Mouse (Mus musculus) MEL (cell line): ENCODE measurements around the gene Homer3. TPM values are rescaled to one million over a fixed set of nuclear protein-coding genes. Genes with fewer than 3 reads are reported as not detected.

Source experiments
- DNase-seq: peaks from one replicate; pipeline ENCODE4 v3.0.0; 2011; ENCODE audit warnings: low read depth, low spot score
- H3K27ac ChIP-seq: 2 replicates; pipeline ENCODE4 v1.5.1; 2012; ENCODE audit warnings: low read depth, mild to moderate bottlenecking, control low read depth, low read length, moderate library complexity; ENCODE audit not compliant: control insufficient read depth
- H3K27me3 ChIP-seq, 2 experiments: fragments of 150-350 bp in 1 of 2; sonication (generic) in 1 of 2; 2 replicates each; pipeline ENCODE4 v1.6.1; 2012; ENCODE audit warnings: low read length in 2 of 2, mild to moderate bottlenecking in 2 of 2, improper control_type of control experiment in 1 of 2, moderate library complexity in 1 of 2; ENCODE audit not compliant: insufficient read depth in 2 of 2, control insufficient read depth in 1 of 2
- H3K36me3 ChIP-seq, 2 experiments: 2 replicates each; pipeline ENCODE4 v1.6.1; 2012 to 2014; ENCODE audit warnings: low read length in 2 of 2, improper control_type of control experiment in 1 of 2, inconsistent platforms in 1 of 2, mild to moderate bottlenecking in 1 of 2; ENCODE audit not compliant: insufficient read depth in 2 of 2, control insufficient read depth in 1 of 2
- H3K4me1 ChIP-seq, 2 experiments: fragments of 150-350 bp in 1 of 2; sonication (generic) in 1 of 2; 2 replicates each; pipeline ENCODE4 v1.6.1; 2012; ENCODE audit warnings: low read length in 2 of 2, improper control_type of control experiment in 1 of 2, mild to moderate bottlenecking in 1 of 2; ENCODE audit not compliant: insufficient read depth in 2 of 2, control insufficient read depth in 1 of 2
- H3K4me3 ChIP-seq, 2 experiments: fragments of 150-350 bp in 1 of 2; sonication (generic) in 1 of 2; 2 replicates each; pipeline ENCODE4 v1.5.1; 2012; ENCODE audit warnings: low read depth in 2 of 2, low read length in 2 of 2, mild to moderate bottlenecking in 2 of 2, moderate library complexity in 2 of 2, control low read depth in 1 of 2, improper control_type of control experiment in 1 of 2; ENCODE audit not compliant: control insufficient read depth in 1 of 2, insufficient read depth in 1 of 2
- H3K79me2 ChIP-seq: 2 replicates; pipeline ENCODE4 v1.6.1; 2012; ENCODE audit warnings: mild to moderate bottlenecking, low read length, moderate library complexity; ENCODE audit not compliant: control insufficient read depth, poor library complexity, insufficient read depth
- H3K9ac ChIP-seq: 2 replicates; pipeline ENCODE4 v1.6.1; 2012; ENCODE audit warnings: low read depth, mild to moderate bottlenecking, control low read depth, low read length, moderate library complexity; ENCODE audit not compliant: control insufficient read depth, poor library complexity, severe bottlenecking
- H3K9me3 ChIP-seq: fragments of 150-350 bp; sonication (generic); replicated peaks from 2 replicates; pipeline ENCODE4 v1.6.1; 2012; ENCODE audit warnings: mild to moderate bottlenecking, low read length, improper control_type of control experiment, moderate library complexity; ENCODE audit not compliant: insufficient read depth
- CHD1 ChIP-seq: IDR thresholded peaks from 2 replicates; pipeline ENCODE4 v1.6.1; 2012; ENCODE audit warnings: low read depth, mild to moderate bottlenecking, inconsistent platforms, low read length, improper control_type of control experiment
- CHD2 ChIP-seq: IDR thresholded peaks from 2 replicates; pipeline ENCODE4 v1.6.1; 2011; ENCODE audit warnings: low read length, improper control_type of control experiment
- CTCF ChIP-seq, 3 experiments: IDR thresholded peaks in 2 of 3; conservative IDR thresholded peaks in 1 of 3; 2 replicates each; pipeline ENCODE4 v1.5.1; 2011 to 2012; ENCODE audit warnings: low read length in 3 of 3, low read depth in 2 of 3, mild to moderate bottlenecking in 2 of 3, improper control_type of control experiment in 1 of 3, inconsistent platforms in 1 of 3, mixed read lengths in 1 of 3, moderate library complexity in 1 of 3; ENCODE audit not compliant: control insufficient read depth in 1 of 3, insufficient read depth in 1 of 3, poor library complexity in 1 of 3, severe bottlenecking in 1 of 3
- E2F4 ChIP-seq: IDR thresholded peaks from 2 replicates; pipeline ENCODE4 v1.6.1; 2011; ENCODE audit warnings: low read depth, low read length, improper control_type of control experiment, borderline replicate concordance
- ELF1 ChIP-seq: IDR thresholded peaks from 2 replicates; pipeline ENCODE4 v1.6.1; 2014; ENCODE audit warnings: low read depth, mild to moderate bottlenecking, inconsistent platforms, low read length, improper control_type of control experiment, moderate library complexity
- EP300 ChIP-seq, 2 experiments: IDR thresholded peaks; 2 replicates each; pipeline ENCODE4 v1.6.1; 2011; ENCODE audit warnings: improper control_type of control experiment in 2 of 2, low read length in 2 of 2, low read depth in 1 of 2, mild to moderate bottlenecking in 1 of 2
- ETS1 ChIP-seq: IDR thresholded peaks from 2 replicates; pipeline ENCODE4 v1.6.1; 2012; ENCODE audit warnings: low read depth, mild to moderate bottlenecking, inconsistent platforms, low read length, improper control_type of control experiment, moderate library complexity
- GABPA ChIP-seq: IDR thresholded peaks from 2 replicates; pipeline ENCODE4 v1.6.1; 2012; ENCODE audit warnings: low read depth, mild to moderate bottlenecking, inconsistent platforms, low read length, improper control_type of control experiment, moderate library complexity
- GATA1 ChIP-seq: IDR thresholded peaks from 2 replicates; pipeline ENCODE4 v1.6.1; 2011; ENCODE audit warnings: low read depth, low read length, improper control_type of control experiment
- HCFC1 ChIP-seq: IDR thresholded peaks from 2 replicates; pipeline ENCODE4 v1.6.1; 2012; ENCODE audit warnings: low read depth, mild to moderate bottlenecking, inconsistent platforms, low read length, improper control_type of control experiment, moderate library complexity
- JUND ChIP-seq: IDR thresholded peaks from 2 replicates; pipeline ENCODE4 v1.6.1; 2011; ENCODE audit warnings: low read depth, mild to moderate bottlenecking, improper control_type of control experiment, low read length
- KAT2A ChIP-seq: conservative IDR thresholded peaks from 2 replicates; pipeline ENCODE4 v1.6.1; 2012; ENCODE audit warnings: low read depth, low read length, improper control_type of control experiment, inconsistent platforms
- MAX ChIP-seq: IDR thresholded peaks from 2 replicates; pipeline ENCODE4 v1.6.1; 2011; ENCODE audit warnings: low read length, improper control_type of control experiment
- MAZ ChIP-seq: IDR thresholded peaks from 2 replicates; pipeline ENCODE4 v1.6.1; 2012; ENCODE audit warnings: low read depth, mild to moderate bottlenecking, inconsistent platforms, low read length, improper control_type of control experiment
- MXI1 ChIP-seq: IDR thresholded peaks from 2 replicates; pipeline ENCODE4 v1.6.1; 2011; ENCODE audit warnings: mild to moderate bottlenecking, low read depth, low read length, improper control_type of control experiment
- MYC ChIP-seq: IDR thresholded peaks from 2 replicates; pipeline ENCODE4 v1.6.1; 2011; ENCODE audit warnings: low read depth, mild to moderate bottlenecking, low read length, improper control_type of control experiment, moderate library complexity
- POLR2A ChIP-seq, 2 experiments: IDR thresholded peaks; 2 replicates each; pipeline ENCODE4 v1.6.1; 2011 to 2012; ENCODE audit warnings: low read length in 2 of 2, mild to moderate bottlenecking in 2 of 2, control low read depth in 1 of 2, improper control_type of control experiment in 1 of 2, low read depth in 1 of 2, moderate library complexity in 1 of 2; ENCODE audit not compliant: control insufficient read depth in 1 of 2, insufficient read depth in 1 of 2, poor library complexity in 1 of 2
- POLR2AphosphoS2 ChIP-seq: IDR thresholded peaks from 2 replicates; pipeline ENCODE4 v1.6.1; 2011; ENCODE audit warnings: low read length, improper control_type of control experiment
- POLR2AphosphoS5 ChIP-seq: IDR thresholded peaks from 2 replicates; pipeline ENCODE4 v1.6.1; 2012; ENCODE audit warnings: low read depth, borderline replicate concordance, mild to moderate bottlenecking, inconsistent platforms, low read length, moderate library complexity, mixed read lengths
- RAD21 ChIP-seq: IDR thresholded peaks from 2 replicates; pipeline ENCODE4 v1.6.1; 2011; ENCODE audit warnings: mild to moderate bottlenecking, low read depth, low read length, improper control_type of control experiment
- RCOR1 ChIP-seq: IDR thresholded peaks from 2 replicates; pipeline ENCODE4 v1.6.1; 2012; ENCODE audit warnings: low read depth, mild to moderate bottlenecking, inconsistent platforms, low read length, improper control_type of control experiment
- SIN3A ChIP-seq: IDR thresholded peaks from 2 replicates; pipeline ENCODE4 v1.6.1; 2012; ENCODE audit warnings: low read length, improper control_type of control experiment, inconsistent platforms
- SMC3 ChIP-seq: IDR thresholded peaks from 2 replicates; pipeline ENCODE4 v1.6.1; 2011; ENCODE audit warnings: low read depth, low read length, improper control_type of control experiment
- TAL1 ChIP-seq: IDR thresholded peaks from 2 replicates; pipeline ENCODE4 v1.6.1; 2012; ENCODE audit warnings: mild to moderate bottlenecking, inconsistent platforms, low read length, moderate library complexity, mixed read lengths
- TBP ChIP-seq: IDR thresholded peaks from 2 replicates; pipeline ENCODE4 v1.8.0; 2011; ENCODE audit warnings: low read depth, low read length, improper control_type of control experiment
- TCF12 ChIP-seq: IDR thresholded peaks from 2 replicates; pipeline ENCODE4 v1.6.1; 2014; ENCODE audit warnings: low read depth, mild to moderate bottlenecking, inconsistent platforms, low read length, improper control_type of control experiment, moderate library complexity
- UBTF ChIP-seq: IDR thresholded peaks from 2 replicates; pipeline ENCODE4 v1.6.1; 2012; ENCODE audit warnings: low read depth, mild to moderate bottlenecking, inconsistent platforms, low read length, improper control_type of control experiment, moderate library complexity, borderline replicate concordance; ENCODE audit not compliant: insufficient read depth
- USF1 ChIP-seq: IDR thresholded peaks from 2 replicates; pipeline ENCODE4 v1.6.1; 2014; ENCODE audit warnings: low read depth, mild to moderate bottlenecking, inconsistent platforms, low read length, improper control_type of control experiment, moderate library complexity
- ZC3H11A ChIP-seq: IDR thresholded peaks from 2 replicates; pipeline ENCODE4 v1.6.1; 2012; ENCODE audit warnings: low read depth, mild to moderate bottlenecking, inconsistent platforms, low read length, improper control_type of control experiment
- ZKSCAN1 ChIP-seq: IDR thresholded peaks from 2 replicates; pipeline ENCODE4 v1.6.1; 2012; ENCODE audit warnings: low read depth, mild to moderate bottlenecking, inconsistent platforms, low read length, improper control_type of control experiment, moderate library complexity
- ZMIZ1 ChIP-seq: IDR thresholded peaks from 2 replicates; pipeline ENCODE4 v1.6.1; 2012; ENCODE audit warnings: low read depth, mild to moderate bottlenecking, inconsistent platforms, low read length, improper control_type of control experiment, moderate library complexity
- ZNF384 ChIP-seq: IDR thresholded peaks from 2 replicates; pipeline ENCODE4 v1.6.1; 2012; ENCODE audit warnings: low read depth, mild to moderate bottlenecking, inconsistent platforms, low read length, improper control_type of control experiment
- polyA plus RNA-seq, 2 experiments: library from polyadenylated mRNA; stranded (reverse) in 1 of 2; unstranded in 1 of 2; fragments of >175 nt in 1 of 2; fragments of >200 nt in 1 of 2; gene quantifications; 2 replicates each; pipeline versions ENCODE4 v1.2.1 to v1.2.4; 2012; ENCODE audit warnings: low replicate concordance in 2 of 2, low read depth in 1 of 2; ENCODE audit not compliant: insufficient read length in 2 of 2, insufficient read depth in 1 of 2, missing spikeins in 1 of 2
- total RNA-seq: library from RNA; depleted of rRNA; stranded (reverse); fragments of 300-350 nt; gene quantifications from 2 replicates; pipeline ENCODE4 v1.2.3, GENCODE M21; 2012

Homer3 gene
- total and polyA plus RNA-seq, 3 experiments: 12.2 to 22.8 TPM; not detected in 1

DNA sequence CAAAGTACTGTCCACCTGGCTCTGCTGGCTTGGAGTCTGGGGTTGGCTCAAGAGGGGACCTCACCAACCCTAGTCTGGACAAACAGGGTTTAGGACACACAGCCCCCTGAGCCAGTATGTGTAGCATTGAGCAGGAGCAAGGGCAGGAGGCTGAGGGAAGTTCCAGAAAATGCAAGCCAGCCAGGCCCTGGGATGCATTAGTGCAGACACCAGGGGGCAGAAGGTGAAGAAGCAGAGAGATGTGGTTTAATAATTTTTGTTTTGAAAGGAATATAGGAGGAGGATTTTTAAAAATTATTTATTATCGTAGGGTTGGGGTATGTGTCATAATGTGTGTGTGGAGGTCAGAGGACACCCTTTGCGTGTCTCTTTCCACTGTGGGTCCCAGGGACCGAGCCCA is 41.1 kb downstream of the Homer3 start:
- Histone ChIP-seq H3K27me3 (no peaks in the 10 kb centered on the region), H3K4me1 (peaks cover 4 to 9% of the 10 kb centered on the region in 2 experiments), H3K9ac (no peak overlapping the region), H3K27ac (no peak overlapping the region), H3K9me3 (no peaks in the 10 kb centered on the region), H3K79me2 (no peaks in the 10 kb centered on the region)
- no peak for DNase-seq
- TF ChIP-seq CTCF (IDR thresholded peaks at IDR 0.05 in 2 of 3, conservative IDR thresholded peaks at IDR 0.05 in 1 of 3; ENCODE audit: control insufficient read depth in 1 of 3, insufficient read depth in 1 of 3, low read depth in 2 of 3, low read length in 3 of 3, poor library complexity in 1 of 3, severe bottlenecking in 1 of 3) (peak in 2 of 3 experiments; percentile 22 to 38; a peak in 2 of 6 replicates), SMC3 (peak; percentile 46), RAD21 (peak; percentile 16), SIN3A (no peak), MYC (no peak)
- TF ChIP-seq, all 39 proteins: peak for 3
- Histone ChIP-seq H3K4me3 (no peak overlapping the region), H3K36me3 (peaks cover 0 to 3% of the 10 kb centered on the region in 2 experiments; a peak in 3 of 4 replicates)

DNA sequence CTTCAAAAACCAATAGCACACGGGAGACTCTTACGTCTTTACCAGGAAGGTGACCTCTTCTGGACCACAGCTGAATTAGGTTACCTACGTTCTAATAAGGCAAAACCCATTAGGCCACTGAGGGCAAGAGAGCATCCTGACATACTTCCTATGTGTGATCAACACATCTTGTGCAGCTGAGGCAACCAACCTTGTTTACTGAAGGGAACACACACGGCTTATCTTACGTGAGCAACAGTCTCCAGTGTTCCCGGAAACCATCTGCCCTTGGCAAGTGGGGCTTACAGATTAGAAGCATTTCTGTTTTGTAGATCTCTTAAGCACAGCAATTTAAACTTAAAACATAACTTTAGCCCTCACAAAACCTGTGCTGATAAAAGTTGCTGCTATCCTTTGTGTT is 44.9 kb downstream of the Homer3 start:
- Histone ChIP-seq H3K27me3 (no peaks in the 10 kb centered on the region), H3K4me3 (no peak overlapping the region), H3K9ac (peak overlapping the region; percentile 35; the same call in 1 of the 2 replicates), H3K9me3 (no peaks in the 10 kb centered on the region), H3K27ac (peak overlapping the region; percentile 78), H3K36me3 (peaks cover 2 to 10% of the 10 kb centered on the region in 2 experiments), H3K79me2 (no peaks in the 10 kb centered on the region), H3K4me1 (peaks cover 13% of the 10 kb centered on the region in 2 experiments)
- DNase-seq: peak; percentile 95
- TF ChIP-seq UBTF (no peak), USF1 (0 out of 2 replicates have a peak, but pooled peaks have one; percentile 42), ZC3H11A (peak; percentile 20; the same call in 1 of the 2 replicates), MAZ (0 out of 2 replicates have a peak, but pooled peaks have one; percentile 9), GATA1 (peak; percentile 97), ELF1 (peak; percentile 83), CHD2 (no peak; the same call in 1 of the 2 replicates), ETS1 (peak; percentile 94), HCFC1 (peak; percentile 74), ZKSCAN1 (0 out of 2 replicates have a peak, but pooled peaks have one; percentile 32), ZMIZ1 (no peak; the same call in 1 of the 2 replicates), POLR2A (IDR thresholded peaks at IDR 0.05; ENCODE audit: control insufficient read depth in 1 of 2, insufficient read depth in 1 of 2, low read depth in 1 of 2, low read length in 2 of 2, poor library complexity in 1 of 2) (no peak), SIN3A (peak; percentile 96), TAL1 (peak; percentile 96), E2F4 (0 out of 2 replicates have a peak, but pooled peaks have one; percentile 33), MXI1 (peak; percentile 78), POLR2AphosphoS2 (peak; percentile 58; the same call in 1 of the 2 replicates), ZNF384 (peak; percentile 23; the same call in 1 of the 2 replicates), MYC (peak; percentile 86), KAT2A (no peak; the same call in 1 of the 2 replicates), TCF12 (peak; percentile 99), GABPA (no peak), EP300 (IDR thresholded peaks at IDR 0.05; ENCODE audit: low read depth in 1 of 2, low read length in 2 of 2) (peak; percentile 95 to 97), RAD21 (no peak), JUND (0 out of 2 replicates have a peak, but pooled peaks have one; percentile 59), MAX (peak; percentile 84), TBP (peak; percentile 90), RCOR1 (peak; percentile 81), CHD1 (no peak), POLR2AphosphoS5 (no peak)
